Mouse (Mus musculus) testis, postnatal 14 days (tissue): ENCODE results near the gene Tpo.
A peak's percentile ranks its signal among the peaks of the same experiment; 100 is the strongest.

Source experiments
- DNase-seq: peaks from one replicate; pipeline ENCODE4 v3.0.0; 2021; ENCODE audit warnings: low spot score

Tpo gene

GRCm38 (mm10) chr12:30132524-30132923 is at the start of gene Tpo:
Gene Tpo, minus strand, starts transcription at chr12:30132624.
- no peak for DNase-seq

GRCm38 (mm10) chr12:30181721-30182120 is 49.3 kb upstream of the Tpo start:
- DNase-seq: no peak

GRCm38 (mm10) chr12:30179623-30180022 is 47.2 kb upstream of the Tpo start:
- no peak for DNase-seq

GRCm38 (mm10) chr12:30177966-30178365 is 45.5 kb upstream of the Tpo start:
- DNase-seq: no peak

- no peak for DNase-seq
Measured at GRCm38 (mm10) chr12:30177529-30177928, 45.1 kb upstream of the Tpo start.

- DNase-seq: no peak
Measured at GRCm38 (mm10) chr12:30168491-30168890, 36.1 kb upstream of the Tpo start.

- DNase-seq: no peak
Measured at GRCm38 (mm10) chr12:30164538-30164937, 32.1 kb upstream of the Tpo start.

GRCm38 (mm10) chr12:30164005-30164404 is 31.6 kb upstream of the Tpo start:
- DNase-seq: no peak

- no peak for DNase-seq
Measured at GRCm38 (mm10) chr12:30161731-30162406, 29.4 kb upstream of the Tpo start.

GRCm38 (mm10) chr12:30160475-30160874 is 28.1 kb upstream of the Tpo start:
- no peak for DNase-seq

GRCm38 (mm10) chr12:30159788-30160187 is 27.4 kb upstream of the Tpo start:
- no peak for DNase-seq

GRCm38 (mm10) chr12:30154079-30154673 is 21.8 kb upstream of the Tpo start:
- no peak for DNase-seq

GRCm38 (mm10) chr12:30142085-30142484 is 9.7 kb upstream of the Tpo start:
- DNase-seq: no peak

- DNase-seq: no peak
Measured at GRCm38 (mm10) chr12:30129411-30129716, 3.1 kb downstream of the Tpo start.

GRCm38 (mm10) chr12:30128561-30129410 is 3.6 kb downstream of the Tpo start:
- DNase-seq: peak; percentile 8

GRCm38 (mm10) chr12:30122347-30122746 is 10.1 kb downstream of the Tpo start:
- DNase-seq: no peak

GRCm38 (mm10) chr12:30112271-30112670 is 20.2 kb downstream of the Tpo start:
- DNase-seq: no peak

GRCm38 (mm10) chr12:30109646-30110605 is 22.5 kb downstream of the Tpo start:
- no peak for DNase-seq

- DNase-seq: no peak
Measured at GRCm38 (mm10) chr12:30102891-30103565, 29.4 kb downstream of the Tpo start.

- no peak for DNase-seq
Measured at GRCm38 (mm10) chr12:30092081-30092480, 40.3 kb downstream of the Tpo start.

GRCm38 (mm10) chr12:30083971-30084370 is 48.5 kb downstream of the Tpo start:
- DNase-seq: no peak
